Mouse (Mus musculus) lung, embryonic 14.5 days (tissue): ENCODE results near the gene Slc34a3. TPM values are rescaled to one million over a fixed set of nuclear protein-coding genes. Genes with fewer than 3 reads are reported as not detected.
A peak's percentile ranks its signal among the peaks of the same experiment; 100 is the strongest.

Source experiments
- ATAC-seq: fragments of 200-750 bp; cut with Nextera tagmentation; 2 replicates; pipeline ENCODE4 v1.8.0; 2017; ENCODE audit warnings: mild to moderate bottlenecking, moderate TSS enrichment, moderate library complexity; ENCODE audit not compliant: insufficient read depth
- DNase-seq: peaks from one replicate; pipeline ENCODE4 v3.0.0-alpha.2; 2015
- H3K27ac ChIP-seq: fragments of 300-500 bp; sonication (generic); 2 replicates; pipeline ENCODE4 v1.5.1; 2014; ENCODE audit warnings: low read depth, mild to moderate bottlenecking, moderate library complexity
- H3K27me3 ChIP-seq: fragments of 300-500 bp; sonication (generic); 2 replicates; pipeline ENCODE4 v1.6.1; 2014; ENCODE audit warnings: low read length, control low read depth; ENCODE audit not compliant: insufficient read depth
- H3K36me3 ChIP-seq: fragments of 300-500 bp; sonication (generic); 2 replicates; pipeline ENCODE4 v1.6.1; 2014; ENCODE audit warnings: control low read depth; ENCODE audit not compliant: insufficient read depth
- H3K4me1 ChIP-seq: fragments of 300-500 bp; sonication (generic); 2 replicates; pipeline ENCODE4 v1.6.1; 2014; ENCODE audit warnings: antibody characterized with exemption, control low read depth; ENCODE audit not compliant: insufficient read depth
- H3K4me2 ChIP-seq: fragments of 300-500 bp; sonication (generic); 2 replicates; pipeline ENCODE4 v1.6.1; 2014; ENCODE audit warnings: mild to moderate bottlenecking
- H3K4me3 ChIP-seq: fragments of 300-500 bp; sonication (generic); 2 replicates; pipeline ENCODE4 v1.5.1; 2014; ENCODE audit warnings: low read depth, low read length
- H3K9ac ChIP-seq: fragments of 300-500 bp; sonication (generic); 2 replicates; pipeline ENCODE4 v1.6.1; 2014
- H3K9me3 ChIP-seq: fragments of 300-500 bp; sonication (generic); 2 replicates; pipeline ENCODE4 v1.6.1; 2016; ENCODE audit warnings: low read depth, low read length, control low read depth
- CTCF ChIP-seq: IDR thresholded peaks from 2 replicates; pipeline ENCODE4 v1.5.1; 2016; ENCODE audit warnings: antibody characterized with exemption, low read depth
- WGBS: fragments of 180-500 bp; shearing (Covaris S2); extraction: QIAGEN DNeasy Blood & Tissue Kit; methylation state at CpG from one replicate; pipeline ENCODE4 v1.1.7; 2014; 5-methylcytosine and 5-hydroxymethylcytosine counted together
- polyA plus RNA-seq: library from polyadenylated mRNA; unstranded; fragments of >200 nt; fragmentation: Nextera tagmentation; extraction: Ambion mirVana; gene quantifications from 2 replicates; pipeline ENCODE4 v1.2.1, GENCODE M21; 2014

Gene Slc34a3
- polyA plus RNA-seq, 1 experiment from 2014 or later, result not detected

- ATAC-seq (no peak), DNase-seq (no peak)
- no peak overlapping the region for H3K27ac ChIP-seq
- peak overlapping the region; percentile 63 for H3K4me2 ChIP-seq
- H3K9ac ChIP-seq, result no peak overlapping the region
- peaks cover 8% of the 10 kb centered on the region for H3K4me1 ChIP-seq
- H3K4me3 ChIP-seq, result peak overlapping the region; percentile 34; the same call in 1 of the 2 replicates
- WGBS, result 79% methylated on average over 17 of the region's 17 CpGs
- TF ChIP-seq CTCF, result no peak
- H3K27me3 ChIP-seq, result peaks cover 17% of the 10 kb centered on the region
- H3K9me3 ChIP-seq, result no peaks in the 10 kb centered on the region
- H3K36me3 ChIP-seq, result peaks cover 20% of the 10 kb centered on the region
Observed at GRCm38 (mm10) chr2:25194486-25195171, 39.5 kb downstream of the Slc34a3 start.

- H3K36me3 ChIP-seq, result peaks cover 14% of the 10 kb centered on the region
- H3K4me2 ChIP-seq, result peak overlapping the region; percentile 63; the same call in 1 of the 2 replicates
- peaks cover 17% of the 10 kb centered on the region for H3K27me3 ChIP-seq
- 74% methylated on average over 5 of the region's 5 CpGs for WGBS
- ATAC-seq (no peak), DNase-seq (no peak)
- no peaks in the 10 kb centered on the region for H3K9me3 ChIP-seq
- H3K9ac ChIP-seq, result no peak overlapping the region
- TF ChIP-seq CTCF, result no peak
- peaks cover 8% of the 10 kb centered on the region for H3K4me1 ChIP-seq
- H3K27ac ChIP-seq, result no peak overlapping the region
- no peak overlapping the region for H3K4me3 ChIP-seq
Observed at GRCm38 (mm10) chr2:25194006-25194405, 40.2 kb downstream of the Slc34a3 start.

- WGBS, result 1% methylated on average over 6 of the region's 6 CpGs
- H3K36me3 ChIP-seq, result peaks cover 10% of the 10 kb centered on the region; the same call in 1 of the 2 replicates
- peak overlapping the region; percentile 63 for H3K4me2 ChIP-seq
- H3K27ac ChIP-seq, result no peak overlapping the region
- no peak overlapping the region for H3K4me3 ChIP-seq
- peaks cover 8% of the 10 kb centered on the region for H3K4me1 ChIP-seq
- no peak overlapping the region for H3K9ac ChIP-seq
- peak; percentile 95 for DNase-seq
- H3K9me3 ChIP-seq, result no peaks in the 10 kb centered on the region
- peak; percentile 68; the same call in 1 of the 2 replicates for ATAC-seq
- peak; percentile 98 for TF ChIP-seq CTCF
- peaks cover 17% of the 10 kb centered on the region for H3K27me3 ChIP-seq
Observed at GRCm38 (mm10) chr2:25193330-25193770, 40.8 kb downstream of the Slc34a3 start.

GRCm38 (mm10) chr2:25187841-25188240, 46.3 kb downstream of the Slc34a3 start:
- no peak for DNase-seq
- no peaks in the 10 kb centered on the region for H3K36me3 ChIP-seq
- H3K27ac ChIP-seq, result no peak overlapping the region
- no peak overlapping the region for H3K4me3 ChIP-seq
- H3K4me1 ChIP-seq, result no peaks in the 10 kb centered on the region; the same call in 1 of the 2 replicates
- H3K9ac ChIP-seq, result no peak overlapping the region
- H3K27me3 ChIP-seq, result peaks cover 26% of the 10 kb centered on the region; the same call in 1 of the 2 replicates
- 78% methylated on average over 6 of the region's 6 CpGs for WGBS
- no peaks in the 10 kb centered on the region for H3K9me3 ChIP-seq
- no peak for TF ChIP-seq CTCF
- no peak for ATAC-seq
- H3K4me2 ChIP-seq, result no peak overlapping the region

GRCm38 (mm10) chr2:25186575-25186930, 47.6 kb downstream of the Slc34a3 start:
- Histone ChIP-seq H3K27ac (no peak overlapping the region; the same call in 1 of the 2 replicates), H3K4me2 (peak overlapping the region; percentile 75), H3K9ac (peak overlapping the region; percentile 55; the same call in 1 of the 2 replicates), H3K9me3 (no peaks in the 10 kb centered on the region), H3K4me1 (no peaks in the 10 kb centered on the region; the same call in 1 of the 2 replicates), H3K27me3 (peaks cover 34% of the 10 kb centered on the region), H3K36me3 (no peaks in the 10 kb centered on the region), H3K4me3 (peak overlapping the region; percentile 43)
- 31% methylated on average over 5 of the region's 5 CpGs for WGBS
- TF ChIP-seq CTCF, result no peak
- ATAC-seq (no peak), DNase-seq (no peak)

- Histone ChIP-seq H3K27ac (peak overlapping the region; percentile 71), H3K36me3 (no peaks in the 10 kb centered on the region), H3K9me3 (no peaks in the 10 kb centered on the region), H3K4me2 (peak overlapping the region; percentile 75), H3K4me3 (peak overlapping the region; percentile 43), H3K9ac (peak overlapping the region; percentile 55), H3K4me1 (no peaks in the 10 kb centered on the region; the same call in 1 of the 2 replicates), H3K27me3 (peaks cover 40% of the 10 kb centered on the region)
- DNase-seq, result peak; percentile 75
- peak; percentile 70 for ATAC-seq
- under 1% methylated on average over 63 of the region's 64 CpGs for WGBS
- TF ChIP-seq CTCF, result peak; percentile 84
Observed at GRCm38 (mm10) chr2:25185625-25186574, 48.3 kb downstream of the Slc34a3 start.
